Mouse (Mus musculus): ENCODE measurements at regions not wholly inside any gene's neighbourhood (a gene's known extent, or its start where the extent isn't known, plus 50 kb on each side); places are given as distances from the start of the nearest gene placed in this dataset.
"Not testable (repeated sequence)": the region's sequence is repeated elsewhere in the genome, so short reads cannot be mapped to it uniquely, and the experiment has no call there.

GRCm38 (mm10) chr5:50215960-50216359, 157.2 kb upstream of the Adgra3 start:
- Histone ChIP-seq H3K4me2 (ENCODE audit: low read length) (no peak overlapping the region), H3K4me3 (ENCODE audit: low read depth, low read length) (no peak overlapping the region), H3K27ac (ENCODE audit: low read depth) (no peak overlapping the region), H3K9me3 (ENCODE audit: control insufficient read depth, low read length) (no peaks in the 10 kb centered on the region), H3K36me3 (ENCODE audit: control insufficient read depth, insufficient read depth, low read length) (no peaks in the 10 kb centered on the region), H3K27me3 (replicated peaks; ENCODE audit: control insufficient read depth, insufficient read depth, low read length) (no peaks in the 10 kb centered on the region), H3K9ac (ENCODE audit: low read length) (no peak overlapping the region), H3K4me1 (replicated peaks; ENCODE audit: control insufficient read depth, insufficient read depth, low read length) (no peaks in the 10 kb centered on the region)
- no peak for DNase-seq (ENCODE audit: low spot score)
- 36% methylated on average over 5 of the region's 5 CpGs for WGBS
- ATAC-seq (replicated peaks; ENCODE audit: low FRiP score, low TSS enrichment, low read depth), result no peak

- no peaks in the 10 kb centered on the region for H3K36me3 ChIP-seq (ENCODE audit: control insufficient read depth, insufficient read depth, low read length)
- ATAC-seq (replicated peaks; ENCODE audit: low FRiP score, low TSS enrichment, low read depth), result no peak
- no peak for DNase-seq (ENCODE audit: low spot score)
- H3K4me3 ChIP-seq (ENCODE audit: low read depth, low read length), result no peak overlapping the region
- peaks cover 8% of the 10 kb centered on the region for H3K4me1 ChIP-seq (replicated peaks; ENCODE audit: control insufficient read depth, insufficient read depth, low read length)
- WGBS, result 52% methylated on average over 7 of the region's 7 CpGs
- no peak overlapping the region for H3K9ac ChIP-seq (ENCODE audit: low read length)
- no peaks in the 10 kb centered on the region for H3K27me3 ChIP-seq (replicated peaks; ENCODE audit: control insufficient read depth, insufficient read depth, low read length)
- no peaks in the 10 kb centered on the region for H3K9me3 ChIP-seq (ENCODE audit: control insufficient read depth, low read length)
- H3K27ac ChIP-seq (ENCODE audit: low read depth), result peak overlapping the region; percentile 59
- H3K4me2 ChIP-seq (ENCODE audit: low read length), result no peak overlapping the region
These were observed 143.7 kb upstream of the Adgra3 start for GRCm38 (mm10) chr5:50202307-50203010.

- Histone ChIP-seq H3K36me3 (ENCODE audit: control insufficient read depth, insufficient read depth, low read length) (no peaks in the 10 kb centered on the region), H3K9ac (ENCODE audit: low read length) (no peak overlapping the region), H3K4me3 (ENCODE audit: low read depth, low read length) (no peak overlapping the region), H3K4me2 (ENCODE audit: low read length) (no peak overlapping the region), H3K27ac (ENCODE audit: low read depth) (no peak overlapping the region; the same call in 1 of the 2 replicates), H3K9me3 (ENCODE audit: control insufficient read depth, low read length) (no peaks in the 10 kb centered on the region), H3K27me3 (replicated peaks; ENCODE audit: control insufficient read depth, insufficient read depth, low read length) (no peaks in the 10 kb centered on the region), H3K4me1 (replicated peaks; ENCODE audit: control insufficient read depth, insufficient read depth, low read length) (no peaks in the 10 kb centered on the region)
- WGBS, result 82% methylated on average over 3 of the region's 3 CpGs
- DNase-seq (ENCODE audit: low spot score) (no peak), ATAC-seq (replicated peaks; ENCODE audit: low FRiP score, low TSS enrichment, low read depth) (0 out of 2 replicates have a peak, but pooled peaks have one; percentile 55)
These were observed 137.6 kb upstream of the Adgra3 start for GRCm38 (mm10) chr5:50196423-50196822.

- 72% methylated on average over 3 of the region's 3 CpGs for WGBS
- Histone ChIP-seq H3K36me3 (ENCODE audit: control insufficient read depth, insufficient read depth, low read length) (no peaks in the 10 kb centered on the region), H3K4me3 (ENCODE audit: low read depth, low read length) (no peak overlapping the region), H3K9ac (ENCODE audit: low read length) (no peak overlapping the region), H3K9me3 (ENCODE audit: control insufficient read depth, low read length) (no peaks in the 10 kb centered on the region), H3K4me1 (replicated peaks; ENCODE audit: control insufficient read depth, insufficient read depth, low read length) (no peaks in the 10 kb centered on the region), H3K27ac (ENCODE audit: low read depth) (peak overlapping the region; percentile 5; the same call in 1 of the 2 replicates), H3K4me2 (ENCODE audit: low read length) (no peak overlapping the region), H3K27me3 (replicated peaks; ENCODE audit: control insufficient read depth, insufficient read depth, low read length) (no peaks in the 10 kb centered on the region)
- no peak for ATAC-seq (replicated peaks; ENCODE audit: low FRiP score, low TSS enrichment, low read depth)
- DNase-seq (ENCODE audit: low spot score), result no peak
These were observed 137.2 kb upstream of the Adgra3 start for GRCm38 (mm10) chr5:50195993-50196392.

GRCm38 (mm10) chr5:50189394-50189793, 130.6 kb upstream of the Adgra3 start:
- Histone ChIP-seq H3K4me2 (ENCODE audit: low read length) (no peak overlapping the region), H3K9ac (ENCODE audit: low read length) (no peak overlapping the region), H3K4me1 (replicated peaks; ENCODE audit: control insufficient read depth, insufficient read depth, low read length) (no peaks in the 10 kb centered on the region), H3K4me3 (ENCODE audit: low read depth, low read length) (no peak overlapping the region), H3K27ac (ENCODE audit: low read depth) (no peak overlapping the region), H3K36me3 (ENCODE audit: control insufficient read depth, insufficient read depth, low read length) (no peaks in the 10 kb centered on the region), H3K9me3 (ENCODE audit: control insufficient read depth, low read length) (no peaks in the 10 kb centered on the region), H3K27me3 (replicated peaks; ENCODE audit: control insufficient read depth, insufficient read depth, low read length) (no peaks in the 10 kb centered on the region)
- ATAC-seq (replicated peaks; ENCODE audit: low FRiP score, low TSS enrichment, low read depth), result peak; percentile 58
- no peak for DNase-seq (ENCODE audit: low spot score)

- Histone ChIP-seq H3K27me3 (replicated peaks; ENCODE audit: control insufficient read depth, insufficient read depth, low read length) (no peaks in the 10 kb centered on the region), H3K27ac (ENCODE audit: low read depth) (no peak overlapping the region), H3K36me3 (ENCODE audit: control insufficient read depth, insufficient read depth, low read length) (no peaks in the 10 kb centered on the region), H3K9ac (ENCODE audit: low read length) (no peak overlapping the region), H3K4me3 (ENCODE audit: low read depth, low read length) (no peak overlapping the region), H3K4me1 (replicated peaks; ENCODE audit: control insufficient read depth, insufficient read depth, low read length) (no peaks in the 10 kb centered on the region), H3K4me2 (ENCODE audit: low read length) (no peak overlapping the region), H3K9me3 (ENCODE audit: control insufficient read depth, low read length) (no peaks in the 10 kb centered on the region)
- no peak for ATAC-seq (replicated peaks; ENCODE audit: low FRiP score, low TSS enrichment, low read depth)
- DNase-seq (ENCODE audit: low spot score), result no peak
- WGBS, result 87% methylated on average over 6 of the region's 6 CpGs
These were observed 123.9 kb upstream of the Adgra3 start for GRCm38 (mm10) chr5:50182721-50183120.

GRCm38 (mm10) chr5:50156557-50156956, 97.8 kb upstream of the Adgra3 start:
- DNase-seq (ENCODE audit: low spot score), result no peak
- no peak overlapping the region for H3K27ac ChIP-seq (ENCODE audit: low read depth)
- no peak overlapping the region for H3K9ac ChIP-seq (ENCODE audit: low read length)
- ATAC-seq (replicated peaks; ENCODE audit: low FRiP score, low TSS enrichment, low read depth), result no peak
- no peak overlapping the region for H3K4me3 ChIP-seq (ENCODE audit: low read depth, low read length)
- H3K36me3 ChIP-seq (ENCODE audit: control insufficient read depth, insufficient read depth, low read length), result no peaks in the 10 kb centered on the region
- no peaks in the 10 kb centered on the region for H3K9me3 ChIP-seq (ENCODE audit: control insufficient read depth, low read length)
- WGBS, result 23% methylated on average over 1 of the region's 1 CpGs
- H3K27me3 ChIP-seq (replicated peaks; ENCODE audit: control insufficient read depth, insufficient read depth, low read length), result no peaks in the 10 kb centered on the region
- no peak overlapping the region for H3K4me2 ChIP-seq (ENCODE audit: low read length)
- no peaks in the 10 kb centered on the region for H3K4me1 ChIP-seq (replicated peaks; ENCODE audit: control insufficient read depth, insufficient read depth, low read length)

GRCm38 (mm10) chr5:50155170-50155860, 96.5 kb upstream of the Adgra3 start:
- H3K4me3 ChIP-seq (ENCODE audit: low read depth, low read length); DNase-seq (ENCODE audit: low spot score); H3K4me1 ChIP-seq (replicated peaks; ENCODE audit: control insufficient read depth, insufficient read depth, low read length); H3K9me3 ChIP-seq (ENCODE audit: control insufficient read depth, low read length); H3K27me3 ChIP-seq (replicated peaks; ENCODE audit: control insufficient read depth, insufficient read depth, low read length); H3K9ac ChIP-seq (ENCODE audit: low read length); H3K4me2 ChIP-seq (ENCODE audit: low read length); H3K27ac ChIP-seq (ENCODE audit: low read depth); H3K36me3 ChIP-seq (ENCODE audit: control insufficient read depth, insufficient read depth, low read length); ATAC-seq (replicated peaks; ENCODE audit: low FRiP score, low TSS enrichment, low read depth): not testable (repeated sequence)
- 87% methylated on average over 2 of the region's 2 CpGs for WGBS

- Histone ChIP-seq H3K27me3 (replicated peaks; ENCODE audit: control insufficient read depth, insufficient read depth, low read length) (no peaks in the 10 kb centered on the region), H3K4me3 (ENCODE audit: low read depth, low read length) (no peak overlapping the region), H3K4me1 (replicated peaks; ENCODE audit: control insufficient read depth, insufficient read depth, low read length) (no peaks in the 10 kb centered on the region), H3K36me3 (ENCODE audit: control insufficient read depth, insufficient read depth, low read length) (no peaks in the 10 kb centered on the region), H3K27ac (ENCODE audit: low read depth) (no peak overlapping the region), H3K9ac (ENCODE audit: low read length) (no peak overlapping the region), H3K4me2 (ENCODE audit: low read length) (no peak overlapping the region), H3K9me3 (ENCODE audit: control insufficient read depth, low read length) (no peaks in the 10 kb centered on the region)
- DNase-seq (ENCODE audit: low spot score) (no peak), ATAC-seq (replicated peaks; ENCODE audit: low FRiP score, low TSS enrichment, low read depth) (no peak)
- 66% methylated on average over 3 of the region's 3 CpGs for WGBS
These were observed 88.1 kb upstream of the Adgra3 start for GRCm38 (mm10) chr5:50146926-50147325.

Data from intestine, embryonic 14.5 days (tissue).